Mouse (Mus musculus) heart, postnatal 36 days (tissue): ENCODE measurements at regions not wholly inside any gene's neighbourhood (a gene's known extent, or its start where the extent isn't known, plus 50 kb on each side); places are given as distances from the start of the nearest gene placed in this dataset.
A peak's percentile ranks its signal among the peaks of the same experiment; 100 is the strongest.

Experiments
- DNase-seq, 2 experiments: peaks; one replicate each; pipeline ENCODE4 v3.0.0; 2021 to 2022
- intact Hi-C: fragments of 180-260 bp; cut with DNase I; formaldehyde crosslinking; loops from one replicate; pipeline ENCODE4 v1.15.1; 2025

GRCm38 (mm10) chr3:15186731-15187130 lies 145.4 kb downstream of the Gm9733 start:
- no peak for DNase-seq
- intact Hi-C loops = no loop called here

DNA sequence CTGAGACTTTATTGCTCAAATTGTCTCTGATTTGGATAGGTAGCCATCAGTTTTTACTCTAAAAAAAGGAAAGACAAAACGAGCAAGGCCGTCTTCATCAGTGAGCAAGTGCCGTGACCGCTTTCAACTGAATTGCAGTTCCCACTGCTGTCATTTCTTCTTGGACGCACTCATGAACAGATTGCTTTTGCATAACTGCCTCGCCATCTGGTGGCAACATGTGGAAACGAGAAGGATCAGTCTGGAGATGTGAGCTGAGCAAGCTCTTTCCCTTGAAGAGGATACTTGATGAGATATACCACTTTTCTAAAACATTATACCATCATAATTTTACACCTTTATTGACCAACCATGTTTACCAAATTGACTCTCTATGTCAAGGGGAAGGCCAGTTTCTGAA lies 137.7 kb downstream of the Gm9733 start:
- peak; percentile 36 to 65 for DNase-seq
- intact Hi-C loops = loop anchor here (1.0 kb wide), 1 partner anchor 320 kb away; no protein-coding TSS in a partner anchor

DNA sequence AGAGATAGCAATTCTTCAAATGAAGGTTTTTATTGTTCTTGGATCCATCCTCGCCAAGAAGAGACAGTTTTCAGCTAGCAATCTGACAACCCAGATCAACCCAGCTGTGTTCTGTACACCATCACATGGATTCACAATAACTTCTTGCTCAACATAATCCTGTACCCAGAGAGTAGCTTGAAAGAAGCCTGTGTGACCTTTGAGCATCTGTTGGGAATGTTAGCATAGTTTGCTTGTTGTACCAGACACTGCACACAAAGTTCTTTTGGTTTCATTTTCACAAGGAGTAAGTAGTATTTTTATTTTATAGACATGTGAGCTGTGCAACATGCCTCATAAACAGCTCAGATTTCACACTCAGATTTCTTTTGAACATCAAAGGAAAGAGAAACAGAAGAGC lies 136.0 kb downstream of the Gm9733 start:
- no peak for DNase-seq
- intact Hi-C loops = no loop called here

GRCm38 (mm10) chr3:15198086-15198485 lies 134.0 kb downstream of the Gm9733 start:
- intact Hi-C loops = no loop called here
- DNase-seq = no peak

DNA sequence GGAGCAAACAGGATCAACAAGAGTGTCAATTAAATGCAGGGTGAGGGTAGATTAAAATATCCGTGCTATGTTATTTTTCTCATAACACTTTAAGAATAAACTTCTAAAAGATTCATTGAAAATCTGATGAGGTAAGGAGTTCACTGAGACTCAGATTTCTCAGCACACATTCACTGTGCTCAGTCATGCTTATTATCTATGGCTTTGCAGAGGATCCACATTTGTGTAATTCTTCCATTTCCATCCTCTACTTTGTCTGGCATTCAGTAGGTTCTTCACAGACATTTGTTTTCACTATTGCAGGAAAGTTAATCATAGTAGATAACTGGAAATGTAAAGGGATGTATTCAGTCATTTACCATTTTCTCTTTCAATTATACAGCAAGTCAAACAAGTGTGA lies 131.8 kb downstream of the Gm9733 start:
- intact Hi-C loops = no loop called here
- no peak for DNase-seq

GRCm38 (mm10) chr3:15200990-15201389 lies 131.1 kb downstream of the Gm9733 start:
- intact Hi-C loops = no loop called here
- no peak for DNase-seq

GRCm38 (mm10) chr3:15202760-15203159 lies 129.3 kb downstream of the Gm9733 start:
- intact Hi-C loops = no loop called here
- DNase-seq = no peak

GRCm38 (mm10) chr3:15205266-15206229 lies 126.6 kb downstream of the Gm9733 start:
- DNase-seq = no peak
- intact Hi-C loops = no loop called here

GRCm38 (mm10) chr3:15212357-15212756 lies 119.7 kb downstream of the Gm9733 start:
- no peak for DNase-seq
- intact Hi-C loops = no loop called here

- no peak for DNase-seq
- intact Hi-C loops = no loop called here
Observed at GRCm38 (mm10) chr3:15217591-15217990, 114.5 kb downstream of the Gm9733 start.

- intact Hi-C loops = no loop called here
Observed at GRCm38 (mm10) chr3:15219275-15219674, 112.8 kb downstream of the Gm9733 start.

DNA sequence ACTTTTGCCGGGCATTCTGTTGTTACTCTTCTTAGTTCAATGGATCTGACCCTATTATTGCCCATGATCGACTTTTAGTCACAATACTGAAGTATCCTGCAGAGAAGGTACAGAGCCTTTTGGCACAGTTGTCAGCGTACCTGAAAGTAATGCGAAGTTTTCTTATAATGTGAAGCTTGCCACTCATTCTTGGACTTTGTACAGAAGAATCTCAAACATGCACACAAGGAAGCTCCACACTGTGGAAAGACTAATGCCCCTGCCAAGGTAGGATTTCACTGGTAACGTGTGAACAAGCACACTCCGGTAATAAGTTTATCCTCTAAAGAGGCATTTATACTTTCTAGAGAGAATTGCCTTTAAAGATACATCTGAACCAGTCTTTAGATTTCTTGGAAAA lies 108.8 kb downstream of the Gm9733 start:
- no peak for DNase-seq
- intact Hi-C loops = no loop called here

More at GRCm38 (mm10) chr3:15219275-15219674, 112.8 kb downstream of the Gm9733 start:
- DNase-seq = no peak

DNA sequence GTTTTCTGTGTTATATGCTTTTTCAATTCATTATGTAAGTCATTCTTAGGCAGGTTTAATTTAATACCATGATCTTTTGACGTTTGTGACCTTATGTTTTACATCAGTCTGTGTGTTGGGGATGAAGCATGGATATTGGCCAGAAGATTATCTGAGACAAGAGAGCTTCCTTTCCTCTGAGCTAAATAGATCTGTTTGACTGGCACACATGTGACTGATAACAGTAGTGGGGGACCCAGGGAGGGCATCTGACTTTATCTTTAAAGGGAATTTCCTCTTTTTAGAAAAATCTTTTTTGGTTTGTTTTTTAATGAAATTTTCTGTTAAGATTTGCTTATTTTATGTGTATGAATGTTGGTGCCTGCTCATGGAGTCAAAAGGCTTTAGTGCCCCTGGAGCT lies 107.7 kb downstream of the Gm9733 start:
- no peak for DNase-seq
- intact Hi-C loops = no loop called here

GRCm38 (mm10) chr3:15228641-15229040 lies 103.5 kb downstream of the Gm9733 start:
- DNase-seq = no peak
- intact Hi-C loops = no loop called here

GRCm38 (mm10) chr3:15230204-15230603 lies 101.9 kb downstream of the Gm9733 start:
- no peak for DNase-seq
- intact Hi-C loops = no loop called here

GRCm38 (mm10) chr3:15231433-15231832 lies 100.7 kb downstream of the Gm9733 start:
- intact Hi-C loops = no loop called here
- no peak for DNase-seq

- intact Hi-C loops = no loop called here
- DNase-seq = no peak
Observed at GRCm38 (mm10) chr3:15237817-15238432, 94.2 kb downstream of the Gm9733 start.

GRCm38 (mm10) chr3:15242388-15242787 lies 89.7 kb downstream of the Gm9733 start:
- intact Hi-C loops = loop anchor here (5.0 kb wide), 1 partner anchor 565 kb away; no protein-coding TSS in a partner anchor
- DNase-seq = no peak

DNA sequence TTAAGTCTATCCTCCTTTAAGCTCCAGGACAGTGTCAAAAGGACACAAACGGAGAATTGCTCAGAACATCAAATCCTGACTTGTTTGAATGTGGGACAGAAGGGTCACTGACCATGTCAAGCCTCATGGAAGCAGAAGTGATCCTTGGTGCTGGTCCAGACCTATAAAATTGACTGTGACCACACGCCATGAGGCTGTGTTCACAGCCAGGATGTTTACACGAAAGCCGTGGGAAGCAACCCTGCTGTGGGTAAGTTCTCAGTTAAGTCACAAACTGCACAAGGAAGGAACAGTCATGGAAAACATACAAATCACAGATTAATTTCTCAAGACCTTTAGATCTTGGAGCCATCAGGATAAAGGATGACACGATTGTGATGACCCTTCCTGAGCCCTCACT lies 88.5 kb downstream of the Gm9733 start:
- intact Hi-C loops = loop anchor here (5.0 kb wide), 1 partner anchor 566 kb away; no protein-coding TSS in a partner anchor
- no peak for DNase-seq

DNA sequence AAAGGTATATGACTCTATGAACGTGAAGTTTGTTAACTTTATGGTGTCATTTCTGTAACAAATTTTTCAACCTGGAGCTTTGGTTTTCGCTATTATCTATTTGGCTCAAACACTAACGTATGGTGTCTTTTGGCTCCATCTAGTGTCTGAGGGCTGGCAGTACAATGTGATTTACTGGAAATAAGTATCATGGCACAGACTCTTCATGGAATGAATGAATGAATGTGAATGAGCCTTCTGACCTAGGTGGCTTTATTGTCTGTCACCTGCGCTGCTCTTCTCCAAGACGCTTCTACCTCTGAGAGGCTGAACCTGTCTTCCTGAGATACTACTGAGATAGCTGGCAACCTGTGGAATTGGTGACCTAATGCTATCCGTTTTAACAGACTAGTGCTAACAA lies 87.1 kb downstream of the Gm9733 start:
- no peak for DNase-seq
- intact Hi-C loops = loop anchor here (5.0 kb wide), 2 partner anchors 373 to 568 kb away; no protein-coding TSS in a partner anchor
